Mouse (Mus musculus): ENCODE measurements at regions not wholly inside any gene's neighbourhood (a gene's known extent, or its start where the extent isn't known, plus 50 kb on each side); places are given as distances from the start of the nearest gene placed in this dataset.

DNA sequence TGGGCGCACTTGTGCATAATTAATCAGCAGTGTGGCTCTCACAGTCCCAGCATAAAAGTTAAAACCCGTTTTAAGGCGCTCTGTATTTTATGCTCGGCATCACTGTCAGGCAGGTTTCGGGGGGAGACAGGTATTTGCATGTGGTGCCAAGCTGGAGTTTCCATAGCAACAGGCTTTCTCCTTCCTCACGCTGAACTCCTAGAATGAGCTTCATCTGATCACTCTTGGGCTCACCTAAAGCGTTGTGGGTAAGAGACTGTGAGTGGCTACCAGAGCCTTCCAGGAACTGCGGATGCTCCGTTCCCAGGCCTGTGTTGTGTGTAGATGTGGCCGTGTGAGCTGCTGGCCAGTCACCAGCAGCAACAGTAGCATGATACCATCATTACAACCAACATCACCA, 161.5 kb downstream of the Ajap1 start:
- no peak for DNase-seq (ENCODE audit: low spot score in 2 of 2)

DNA sequence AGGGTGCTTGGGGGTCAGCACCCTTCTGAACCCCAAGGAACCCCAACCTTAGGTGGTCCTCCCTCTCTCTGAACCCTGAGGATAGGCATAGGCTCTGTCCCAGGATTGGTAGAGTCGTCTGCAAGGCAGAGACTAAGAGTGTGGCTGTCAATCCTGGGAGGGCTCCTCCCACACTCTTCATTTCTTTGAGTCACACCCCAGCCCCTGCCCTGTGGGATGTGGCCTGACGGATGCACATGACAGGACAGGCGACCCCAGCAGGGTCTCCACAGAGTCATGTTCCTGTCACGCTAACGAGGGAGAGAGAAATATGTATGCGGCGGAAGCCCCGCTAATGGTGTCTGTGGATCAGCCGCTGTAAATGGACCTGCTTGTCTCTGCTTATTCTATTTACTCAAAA, 162.0 kb downstream of the Ajap1 start:
- no peak for DNase-seq (ENCODE audit: low spot score in 2 of 2)

GRCm38 (mm10) chr4:153316964-153317724, 165.5 kb downstream of the Ajap1 start:
- no peak for DNase-seq (ENCODE audit: low spot score in 2 of 2)

- no peak for DNase-seq (ENCODE audit: low spot score in 2 of 2)
Measured at GRCm38 (mm10) chr4:153316519-153316918, 166.1 kb downstream of the Ajap1 start.

DNA sequence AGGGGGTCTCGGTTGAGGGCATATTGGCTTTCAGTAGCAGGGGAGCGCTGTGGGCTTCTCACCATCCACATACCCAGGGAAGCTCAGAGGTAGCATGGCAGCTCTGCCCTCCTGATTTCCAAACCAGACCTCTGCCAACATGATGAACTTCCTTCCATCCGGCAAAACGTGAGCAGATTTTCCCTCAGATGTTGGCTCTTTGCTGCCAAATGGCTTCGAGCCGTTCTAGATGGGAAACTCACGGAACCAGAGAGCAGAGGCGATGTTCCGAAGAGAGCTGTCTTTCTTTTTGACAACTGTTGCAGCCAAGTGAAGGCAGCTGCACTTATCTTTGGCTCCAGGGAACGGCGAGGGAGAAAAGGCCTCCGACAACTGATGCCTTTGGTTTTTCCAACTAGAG, 168.7 kb downstream of the Ajap1 start:
- DNase-seq (ENCODE audit: low spot score in 2 of 2): no peak

DNA sequence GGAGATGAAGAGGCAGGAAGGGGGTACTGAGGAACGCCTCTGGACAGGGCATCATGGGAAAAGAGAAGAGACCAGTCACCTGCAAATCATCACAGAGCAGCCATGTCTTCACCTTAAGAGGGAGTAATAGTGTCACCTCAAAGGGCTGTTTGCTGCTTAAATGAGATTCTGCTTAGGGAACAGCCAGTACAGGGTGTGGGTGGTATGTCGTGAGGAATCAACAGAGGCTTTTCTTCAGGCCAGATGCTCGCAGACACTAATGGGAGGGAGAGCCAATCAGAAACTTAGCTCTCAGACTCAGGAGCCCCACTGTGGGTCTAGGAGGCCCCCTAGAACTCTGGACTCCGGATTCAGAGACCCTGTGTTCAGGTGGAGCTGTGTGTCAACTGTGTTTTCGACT, 171.0 kb downstream of the Ajap1 start:
- DNase-seq (ENCODE audit: low spot score in 2 of 2): no peak

DNA sequence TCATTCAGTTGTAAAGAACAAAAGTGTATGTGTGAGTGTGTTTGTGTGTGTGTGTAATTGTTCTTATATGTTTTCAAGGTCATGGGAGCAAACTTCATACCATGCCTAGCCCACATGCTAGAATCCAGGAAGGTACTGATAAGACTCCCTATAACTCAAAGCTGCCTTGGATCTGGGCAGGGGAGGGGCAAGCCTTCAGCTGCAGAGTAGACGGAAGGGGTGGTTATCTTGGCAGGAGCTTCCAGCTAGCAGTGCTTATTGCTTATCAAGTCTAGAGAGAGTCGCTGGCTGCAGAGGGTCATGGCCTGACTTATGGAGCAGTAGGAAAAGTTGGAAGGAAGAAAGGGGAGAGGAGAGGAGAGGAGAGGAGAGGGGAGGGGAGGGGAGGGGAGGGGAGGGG, 172.0 kb downstream of the Ajap1 start:
- no peak for DNase-seq (ENCODE audit: low spot score in 2 of 2)

DNA sequence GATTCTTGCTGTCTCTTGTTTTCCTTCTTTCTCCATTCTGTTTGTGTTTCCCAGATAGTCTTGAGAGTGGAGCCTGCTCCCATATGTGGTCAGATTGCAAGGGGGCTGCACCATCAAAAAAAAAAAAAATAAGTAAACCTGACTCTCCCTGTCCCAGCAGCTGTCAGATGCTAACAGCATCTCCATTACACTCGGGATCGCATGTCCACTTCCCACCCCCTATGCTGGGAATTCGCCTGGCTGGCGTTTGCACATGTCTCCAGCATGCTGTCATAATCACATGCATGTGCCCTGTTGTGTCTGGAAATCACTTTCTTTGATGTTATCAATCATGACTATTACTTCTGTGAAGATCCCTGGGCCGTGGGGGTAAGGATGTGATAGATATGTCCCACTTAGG, 179.1 kb downstream of the Ajap1 start:
- DNase-seq (ENCODE audit: low spot score in 2 of 2): no peak

- no peak for DNase-seq (ENCODE audit: low spot score in 2 of 2)
Measured at GRCm38 (mm10) chr4:153302855-153303254, 179.8 kb downstream of the Ajap1 start.

DNA sequence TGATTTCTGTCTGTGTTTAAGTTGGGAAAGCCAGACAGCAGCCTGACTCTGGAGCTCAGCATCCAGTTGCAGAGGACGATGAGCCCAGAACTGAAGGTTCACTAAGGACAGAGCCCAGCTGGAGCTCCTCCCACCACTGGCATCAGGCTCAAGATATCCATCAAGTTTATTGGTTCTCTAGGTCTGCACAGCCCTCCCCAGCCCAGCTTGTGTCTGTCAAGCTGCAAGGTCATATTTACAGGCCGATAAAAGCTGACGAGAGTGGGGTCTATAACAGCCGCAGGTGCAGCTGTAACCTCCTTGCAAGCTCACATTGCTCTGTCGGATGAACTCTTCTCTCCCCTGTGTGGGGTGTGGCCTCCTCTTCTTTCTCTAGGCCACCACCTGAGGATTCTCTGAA, 184.3 kb downstream of the Ajap1 start:
- no peak for DNase-seq (ENCODE audit: low spot score in 2 of 2)

GRCm38 (mm10) chr4:153294828-153295227, 187.8 kb downstream of the Ajap1 start:
- no peak for DNase-seq (ENCODE audit: low spot score in 2 of 2)

DNA sequence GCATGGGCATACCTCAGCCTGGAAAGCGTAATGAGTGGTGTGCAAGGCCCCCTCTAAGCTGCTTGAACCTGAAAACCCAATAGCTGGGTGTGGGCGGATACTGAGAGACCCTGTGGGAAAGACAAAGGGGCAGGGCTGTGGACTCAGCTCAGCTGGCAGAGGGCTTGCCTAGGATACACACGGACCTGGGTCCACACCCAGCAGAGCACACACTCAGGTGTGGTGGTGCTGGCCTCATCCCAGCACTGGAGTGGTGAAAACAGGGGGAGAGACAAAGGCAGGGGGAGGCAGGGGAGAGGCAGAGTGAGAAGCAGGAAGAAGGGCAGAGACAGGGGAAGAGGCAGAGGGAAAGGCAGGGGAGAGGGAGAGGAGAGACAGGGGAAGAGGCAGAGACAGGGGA, 189.5 kb downstream of the Ajap1 start:
- DNase-seq (ENCODE audit: low spot score in 2 of 2): no peak

- no peak for DNase-seq (ENCODE audit: low spot score in 2 of 2)
Measured at GRCm38 (mm10) chr4:153288362-153288761, 194.2 kb downstream of the Ajap1 start.

GRCm38 (mm10) chr4:153284209-153284608, 198.4 kb downstream of the Ajap1 start:
- DNase-seq (ENCODE audit: low spot score in 2 of 2): no peak

DNA sequence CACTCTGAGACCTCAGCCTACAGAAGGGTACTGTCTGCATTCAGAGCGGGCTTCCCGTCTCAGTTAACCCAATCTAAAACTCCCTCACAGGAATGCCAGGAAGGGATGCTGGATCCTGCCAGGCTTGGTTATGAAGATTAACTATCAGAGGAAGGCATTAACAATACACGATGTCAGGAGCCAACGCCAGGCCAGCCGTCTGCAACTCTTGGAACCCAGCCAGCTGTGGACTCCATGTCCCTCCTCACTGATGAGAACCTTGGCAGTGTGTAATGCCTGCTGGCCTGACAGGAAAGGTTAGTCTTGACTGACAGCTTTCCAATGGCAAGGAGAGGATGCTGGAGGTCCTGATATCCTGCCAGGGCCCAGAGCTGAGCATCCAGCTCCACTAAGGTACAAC, 206.0 kb downstream of the Ajap1 start:
- no peak for DNase-seq (ENCODE audit: low spot score in 2 of 2)

GRCm38 (mm10) chr4:153271376-153271775, 211.2 kb downstream of the Ajap1 start:
- no peak for DNase-seq (ENCODE audit: low spot score in 2 of 2)

DNA sequence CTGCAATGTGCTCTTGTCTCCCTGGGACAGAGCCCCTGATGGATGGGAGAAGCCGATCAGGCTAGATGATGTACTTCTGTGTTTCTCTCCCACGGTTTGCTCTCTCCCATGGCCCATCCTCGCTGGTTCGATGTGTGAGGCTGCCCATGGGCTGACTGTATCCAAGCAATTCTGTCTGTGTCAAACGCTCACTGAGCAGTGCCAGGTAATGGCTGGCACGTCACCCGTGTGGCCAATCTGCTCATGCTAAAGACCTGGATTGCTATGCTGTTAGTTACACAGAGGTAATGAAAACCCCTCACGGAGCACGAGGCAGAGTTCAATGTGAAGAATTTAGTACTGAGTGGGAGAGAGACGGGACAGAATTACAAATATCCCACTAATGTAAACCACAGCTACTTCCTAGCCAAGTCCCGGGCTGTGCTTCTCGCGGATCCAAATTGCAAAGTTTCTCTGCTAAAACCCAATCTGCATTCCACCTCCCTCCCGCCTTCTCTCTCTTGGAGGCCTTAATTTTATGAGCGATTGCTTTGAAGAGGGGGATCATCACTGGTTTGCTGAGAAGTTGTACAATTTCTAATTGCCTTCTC, 219.3 kb downstream of the Ajap1 start:
- DNase-seq (ENCODE audit: low spot score in 2 of 2): no peak

DNA sequence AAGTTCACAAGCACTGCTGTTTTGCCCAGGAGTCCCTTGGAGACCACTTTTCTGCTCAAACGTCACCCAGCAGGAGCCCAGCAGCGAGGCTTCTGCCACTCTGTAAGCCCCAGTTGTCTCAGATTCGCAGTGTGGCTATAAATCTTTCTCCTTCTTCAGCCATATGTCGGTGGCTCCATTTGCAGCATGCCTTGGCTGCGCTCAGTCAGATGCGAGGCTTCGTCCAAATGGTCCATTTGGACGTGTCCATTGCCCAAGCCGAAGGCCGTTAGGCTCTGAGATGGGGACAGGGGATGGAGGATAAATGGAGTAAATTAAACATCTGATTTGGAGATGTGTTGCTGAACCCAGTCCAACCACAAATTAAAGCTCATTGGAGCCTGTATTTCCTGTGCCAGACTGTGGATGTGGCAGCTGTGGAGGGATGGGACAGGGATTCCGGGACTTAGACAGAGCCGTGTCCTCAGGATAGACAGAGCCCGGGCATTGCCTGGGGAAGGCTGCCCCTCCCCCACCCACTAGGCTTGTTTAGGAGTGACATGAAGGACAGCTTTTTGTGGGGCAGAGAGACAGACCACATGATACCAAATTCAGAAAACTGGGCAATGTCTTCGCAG, 221.6 kb downstream of the Ajap1 start:
- no peak for DNase-seq (ENCODE audit: low spot score in 2 of 2)

DNA sequence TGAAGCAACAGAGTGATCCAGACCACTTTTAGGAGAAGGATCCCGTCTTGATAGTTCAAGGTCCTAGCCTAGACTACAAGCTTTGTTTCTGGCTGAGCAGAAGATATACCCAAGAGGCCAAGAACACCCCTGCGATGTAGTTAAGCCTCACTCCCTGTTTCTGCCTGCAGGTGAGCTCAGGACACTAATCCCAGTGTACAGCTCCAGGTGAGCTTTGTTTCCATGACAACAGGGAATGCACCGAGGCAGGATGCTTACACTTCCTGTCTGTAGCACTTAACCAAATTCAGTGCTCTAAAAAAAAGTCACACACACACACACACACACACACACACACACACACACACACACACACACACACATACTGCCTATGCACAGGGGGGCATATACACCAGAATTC, 230.7 kb downstream of the Ajap1 start:
- DNase-seq (ENCODE audit: low spot score in 2 of 2): no peak

DNA sequence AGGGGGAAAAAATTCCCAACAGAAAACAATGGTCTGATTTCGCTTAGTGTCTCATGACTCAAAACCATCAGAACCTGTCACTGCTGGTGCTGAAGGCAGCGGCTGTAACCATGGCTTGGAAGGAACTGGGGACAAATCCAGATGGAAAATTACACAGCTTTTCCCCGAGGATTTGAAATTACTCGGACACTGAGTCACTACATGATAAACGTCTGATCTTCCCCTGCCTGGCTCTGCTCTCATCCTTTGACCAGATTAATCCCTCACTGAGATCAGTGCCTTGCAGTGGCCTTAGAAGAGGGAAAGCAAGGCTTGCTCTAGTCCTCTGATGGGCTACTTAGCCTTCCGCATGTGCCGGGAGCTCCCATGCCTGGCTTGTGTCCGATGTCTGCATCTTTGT, 231.3 kb downstream of the Ajap1 start:
- no peak for DNase-seq (ENCODE audit: low spot score in 2 of 2)

DNA sequence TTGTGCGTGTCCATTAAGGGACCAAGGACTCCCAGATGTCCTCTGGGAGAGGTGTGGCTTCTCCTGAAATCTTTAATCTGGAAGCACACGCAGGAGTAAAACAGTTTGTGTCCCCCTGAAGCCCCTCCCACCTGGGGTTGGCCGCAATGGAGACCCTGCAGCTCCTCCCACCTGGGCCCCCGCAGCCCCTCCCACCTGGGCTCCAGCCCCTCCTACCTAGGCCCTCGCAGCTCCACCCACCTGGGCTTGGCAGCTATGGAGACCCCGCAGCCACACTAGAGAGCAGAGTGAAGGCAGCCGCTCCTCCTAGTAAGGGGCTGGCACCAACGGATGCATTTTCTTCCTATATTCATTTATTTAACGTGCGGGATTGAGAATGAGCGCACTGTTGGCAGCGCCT, 245.9 kb downstream of the Ajap1 start:
- DNase-seq (ENCODE audit: low spot score in 2 of 2): no peak

DNA sequence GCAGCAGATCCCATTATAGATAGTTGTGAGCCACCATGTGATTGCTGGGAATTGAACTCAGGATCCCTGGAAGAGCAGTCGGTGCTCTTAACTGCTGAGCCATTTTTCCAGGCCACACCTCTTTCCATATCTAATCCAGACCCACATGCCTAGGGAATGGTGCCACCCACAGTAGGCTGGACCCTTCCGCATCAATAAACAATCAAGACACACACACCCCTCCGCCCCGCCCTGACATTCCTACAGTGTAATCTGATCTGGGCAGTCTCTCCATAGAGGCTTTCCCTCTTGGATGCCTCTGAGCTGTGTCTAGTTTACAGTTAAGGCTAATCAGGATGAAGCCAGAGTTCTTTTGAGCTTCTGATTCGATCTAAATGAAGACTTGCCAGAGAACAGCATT, 248.8 kb downstream of the Ajap1 start:
- DNase-seq (ENCODE audit: low spot score in 2 of 2): no peak

DNA sequence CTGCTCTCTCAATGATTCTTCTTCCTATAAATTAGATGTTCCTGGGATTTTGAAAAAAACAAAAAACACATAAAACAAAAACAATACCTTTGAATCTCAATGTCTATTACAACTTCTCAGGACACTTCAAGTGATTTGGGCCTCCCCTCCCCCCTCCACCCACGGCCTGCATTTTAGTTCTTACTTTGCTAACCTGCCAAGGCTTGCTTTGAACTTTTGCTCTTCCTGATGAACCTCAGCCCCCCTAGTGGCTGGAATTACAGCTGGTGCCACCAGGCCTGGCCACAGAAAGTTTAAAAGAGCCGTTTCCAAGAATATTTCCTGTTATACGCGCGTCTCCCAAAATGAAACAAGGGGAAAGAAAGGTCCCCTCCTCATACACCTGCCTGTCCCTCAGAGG, 253.4 kb downstream of the Ajap1 start:
- no peak for DNase-seq (ENCODE audit: low spot score in 2 of 2)

All from urinary bladder, postnatal 36 days (tissue).